Mouse (Mus musculus): Measurements from ENCODE around the gene Olfr766-ps1. TPM values are rescaled to one million over a fixed set of nuclear protein-coding genes. Genes with fewer than 3 reads are reported as not detected.
"Not testable (repeated sequence)": the region's sequence is repeated elsewhere in the genome, so short reads cannot be mapped to it uniquely, and the experiment has no call there.

Olfr766-ps1 gene
- not detected for total RNA-seq (2022)

- DNase-seq (ENCODE audit: low spot score): no peak
These were observed at the start of gene Olfr766-ps1 for GRCm38 (mm10) chr10:129068877-129069276. Olfr766-ps1 (minus strand) TSS chr10:129068977.

GRCm38 (mm10) chr10:129117761-129118160, 49.0 kb upstream of the Olfr766-ps1 start, which contains the start of gene Olfr769:
Olfr769 (minus strand) TSS chr10:129117861.
- DNase-seq (ENCODE audit: low spot score): no peak

GRCm38 (mm10) chr10:129115146-129115545, 46.4 kb upstream of the Olfr766-ps1 start:
- no peak for DNase-seq (ENCODE audit: low spot score)

- DNase-seq (ENCODE audit: low spot score): no peak
These were observed 32.5 kb upstream of the Olfr766-ps1 start for GRCm38 (mm10) chr10:129101231-129101630.

GRCm38 (mm10) chr10:129099275-129099674, 30.5 kb upstream of the Olfr766-ps1 start, which contains the start of gene Olfr768:
Olfr768 (minus strand) TSS chr10:129099375.
- no peak for DNase-seq (ENCODE audit: low spot score)

GRCm38 (mm10) chr10:129082810-129083209, 14.0 kb upstream of the Olfr766-ps1 start, which contains the start of gene Olfr767:
Olfr767 (minus strand) TSS chr10:129082910.
- not testable (repeated sequence) for DNase-seq (ENCODE audit: low spot score)

GRCm38 (mm10) chr10:129049898-129050297, 18.9 kb downstream of the Olfr766-ps1 start, which contains the start of gene Olfr765:
Olfr765 (minus strand) TSS chr10:129049998.
- DNase-seq (ENCODE audit: low spot score): not testable (repeated sequence)

GRCm38 (mm10) chr10:129039796-129040195, 29.0 kb downstream of the Olfr766-ps1 start, which contains the start of gene Olfr764-ps1:
Olfr764-ps1 (minus strand) TSS chr10:129039896.
- no peak for DNase-seq (ENCODE audit: low spot score)

GRCm38 (mm10) chr10:129028343-129028742, 40.4 kb downstream of the Olfr766-ps1 start:
- DNase-seq (ENCODE audit: low spot score): no peak

GRCm38 (mm10) chr10:129026018-129026662, 42.6 kb downstream of the Olfr766-ps1 start:
- DNase-seq (ENCODE audit: low spot score): no peak

- no peak for DNase-seq (ENCODE audit: low spot score)
These were observed 45.5 kb downstream of the Olfr766-ps1 start for GRCm38 (mm10) chr10:129023319-129023718.

- no peak for DNase-seq (ENCODE audit: low spot score)
These were observed 54.3 kb downstream of the Olfr766-ps1 start for GRCm38 (mm10) chr10:129014477-129014876.

Other genes starting within 250 kb of the Olfr766-ps1 start
- gene Ormdl2, start 247.3 kb downstream of the Olfr766-ps1 start, total RNA-seq (2022): 10 to 100 TPM in 1 of 4 experiments, 1 to 10 TPM in 3; 5.8 to 10.5 (median 7.0) TPM
- 1 to 10 TPM; 1.3 to 3.0 (median 1.9) TPM for gene Gdf11, start 177.3 kb downstream of the Olfr766-ps1 start, total RNA-seq (2022)
- gene Cd63, start 168.0 kb downstream of the Olfr766-ps1 start, total RNA-seq (2022): 100 to 1,000 TPM; 121 to 171 (median 135) TPM
- 1 to 10 TPM; 3.8 to 6.2 (median 5.2) TPM for gene Rdh5, start 146.1 kb downstream of the Olfr766-ps1 start, total RNA-seq (2022)
- gene Bloc1s1, start 144.9 kb downstream of the Olfr766-ps1 start, total RNA-seq (2022): 100 to 1,000 TPM; 150 to 260 (median 205) TPM
- 100 to 1,000 TPM; 161 to 179 (median 167) TPM for gene Itga7, start 135.2 kb downstream of the Olfr766-ps1 start, total RNA-seq (2022)
- gene Mettl7b, start 108.0 kb downstream of the Olfr766-ps1 start, total RNA-seq (2022): not detected
- not detected for gene Olfr9, start 79.5 kb downstream of the Olfr766-ps1 start, total RNA-seq (2022)
- gene Olfr763, start 58.2 kb downstream of the Olfr766-ps1 start, total RNA-seq (2022): not detected
- not detected for gene Olfr764-ps1, start 29.1 kb downstream of the Olfr766-ps1 start, total RNA-seq (2022)
- gene Olfr765, start 19.0 kb downstream of the Olfr766-ps1 start, total RNA-seq (2022): not detected
- gene Olfr767, start 13.9 kb upstream of the Olfr766-ps1 start, total RNA-seq (2022): not detected
- not detected for gene Olfr768, start 30.4 kb upstream of the Olfr766-ps1 start, total RNA-seq (2022)
- not detected for gene Olfr769, start 48.9 kb upstream of the Olfr766-ps1 start, total RNA-seq (2022)
- not detected for gene Olfr770, start 70.0 kb upstream of the Olfr766-ps1 start, total RNA-seq (2022)
- not detected for gene Olfr771, start 95.8 kb upstream of the Olfr766-ps1 start, total RNA-seq (2022)
- not detected for gene Olfr772, start 108.9 kb upstream of the Olfr766-ps1 start, total RNA-seq (2022)
- not detected for gene Olfr773, start 118.4 kb upstream of the Olfr766-ps1 start, total RNA-seq (2022)
- gene Olfr774, start 167.2 kb upstream of the Olfr766-ps1 start, total RNA-seq (2022): not detected
- not detected for gene Olfr775, start 179.4 kb upstream of the Olfr766-ps1 start, total RNA-seq (2022)
- not detected for gene Olfr776, start 190.2 kb upstream of the Olfr766-ps1 start, total RNA-seq (2022)
- not detected for gene Olfr777, start 202.5 kb upstream of the Olfr766-ps1 start, total RNA-seq (2022)
- not detected for gene Olfr780, start 249.1 kb upstream of the Olfr766-ps1 start, total RNA-seq (2022)